Mouse (Mus musculus): ENCODE measurements around the gene Il4.
A peak's percentile ranks its signal among the peaks of the same experiment; 100 is the strongest.

Gene Il4

DNA sequence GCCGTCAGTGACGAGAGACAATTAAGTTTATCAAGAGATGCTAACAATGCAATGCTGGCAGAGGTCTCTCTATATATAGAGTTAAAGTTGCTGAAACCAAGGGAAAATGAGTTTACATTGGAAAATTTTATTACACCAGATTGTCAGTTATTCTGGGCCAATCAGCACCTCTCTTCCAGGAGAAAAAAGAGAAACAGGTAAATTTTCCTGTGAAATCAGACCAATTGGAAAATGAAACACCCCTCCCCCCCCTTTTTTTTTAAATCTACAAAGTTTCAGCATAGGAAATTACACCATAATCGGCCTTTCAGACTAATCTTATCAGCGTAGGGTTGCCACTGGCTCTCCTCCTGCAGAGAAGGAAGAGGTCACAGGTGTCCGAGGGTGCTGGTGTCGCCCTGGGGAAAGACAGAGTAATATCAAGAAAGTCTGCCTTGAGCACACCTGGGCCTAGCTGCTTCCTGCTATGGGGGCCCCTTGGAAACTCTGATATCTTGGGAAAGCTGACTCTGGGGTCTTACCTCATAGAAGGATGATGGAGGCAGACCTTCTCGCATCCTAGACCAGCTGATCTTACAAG, at the start of gene Il4:
Il4 (minus strand) TSS at position 51 of the 580 bp plus-strand sequence.
- DNase-seq = no peak

DNA sequence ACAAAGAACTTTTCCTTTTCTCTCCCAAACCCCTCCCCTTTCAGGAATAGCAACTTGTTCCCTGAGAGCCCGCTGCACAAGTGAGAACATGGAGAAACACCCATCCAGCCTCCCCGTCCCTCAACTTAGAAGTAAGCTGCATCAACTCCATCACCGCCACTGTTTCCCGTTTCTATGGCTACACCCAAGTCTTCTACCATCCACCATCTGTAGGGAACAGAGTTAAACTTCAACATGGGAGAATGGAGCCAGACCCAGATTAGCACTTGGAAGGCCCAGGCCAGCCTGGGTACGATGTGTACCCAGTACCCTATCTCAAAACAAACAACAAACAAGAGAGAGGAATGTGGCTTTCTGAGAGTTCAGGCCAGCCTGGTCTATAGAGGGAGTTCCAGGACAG, 45.6 kb upstream of the Il4 start:
- DNase-seq = no peak

DNA sequence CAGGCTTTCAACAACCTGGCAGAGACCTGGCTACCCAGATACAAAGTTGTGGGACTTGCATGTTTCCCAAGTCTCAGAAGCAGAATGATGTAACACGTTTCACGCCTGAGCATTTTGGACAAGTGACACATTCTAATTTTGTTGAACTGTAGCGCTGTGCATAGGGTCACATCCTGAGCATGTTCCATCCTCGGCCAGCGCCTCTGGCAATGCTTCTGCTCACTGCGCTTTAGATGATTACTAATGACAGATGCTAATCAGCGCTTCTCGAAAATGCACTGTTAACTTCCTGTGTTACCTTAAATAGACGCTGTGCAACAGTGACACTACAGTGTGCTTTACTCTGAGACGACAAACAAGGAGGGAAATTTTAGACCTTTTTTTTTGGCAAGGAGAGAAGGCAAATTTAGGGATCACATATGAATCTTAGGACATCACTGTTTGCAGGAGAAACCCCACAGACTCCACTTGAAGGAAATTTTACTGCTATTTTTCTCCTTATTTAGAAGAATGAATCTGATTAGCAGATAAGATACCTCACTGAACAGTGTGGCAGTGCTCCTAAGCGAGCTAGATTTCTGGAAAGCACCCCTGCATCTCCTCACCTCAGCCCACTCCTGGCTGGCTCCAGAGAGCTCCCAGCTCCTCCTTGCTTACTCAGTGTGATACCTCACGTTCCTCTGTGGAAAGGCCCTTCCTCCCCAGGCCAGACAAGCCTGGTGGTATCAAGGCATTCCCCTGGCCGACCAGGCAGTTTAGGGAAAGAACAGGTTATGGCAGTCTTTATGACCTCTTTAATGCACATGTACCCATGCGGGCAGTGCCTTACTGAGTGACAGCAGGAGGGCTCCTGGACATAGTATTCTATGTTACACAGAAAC, 44.6 kb upstream of the Il4 start:
- DNase-seq = no peak

DNA sequence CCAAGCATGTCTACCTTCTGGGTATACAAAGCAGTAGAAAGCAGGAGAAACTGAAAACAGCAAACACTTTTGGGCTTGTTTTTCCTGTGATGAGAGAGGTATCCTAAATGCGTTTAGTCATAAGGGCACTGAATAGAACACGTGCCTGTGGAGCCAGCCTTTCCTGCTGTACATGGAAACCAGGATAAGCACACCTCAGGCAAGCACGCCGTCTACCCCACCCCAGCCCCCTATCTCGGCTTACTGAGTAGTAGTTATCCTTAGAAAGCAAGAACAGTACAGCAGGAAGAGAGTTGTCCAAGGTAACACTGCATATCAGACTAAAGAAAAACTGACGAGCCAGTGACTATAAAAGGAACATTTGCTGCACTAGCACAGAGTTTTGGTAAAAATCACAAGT, 39.4 kb upstream of the Il4 start:
- no peak for DNase-seq

DNA sequence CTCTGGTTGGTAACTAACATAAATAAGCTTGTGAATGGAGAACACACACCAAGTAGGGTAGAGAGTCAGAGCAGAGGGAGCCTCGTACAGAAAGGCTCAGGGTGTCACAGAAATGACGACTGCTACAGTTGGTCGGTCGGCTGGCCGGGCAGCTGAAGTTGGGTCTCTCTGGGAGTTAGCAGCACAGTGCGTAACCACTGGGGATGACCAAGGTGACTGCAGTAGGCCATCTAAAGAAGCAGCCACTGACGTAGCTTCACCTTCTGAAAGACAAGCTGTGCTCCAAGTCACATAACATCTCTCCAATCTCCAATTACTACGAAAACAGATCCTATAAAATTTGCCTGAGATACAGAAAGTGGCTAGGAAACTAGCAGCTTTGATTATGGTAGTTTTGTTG, 38.9 kb upstream of the Il4 start:
- DNase-seq = no peak

DNA sequence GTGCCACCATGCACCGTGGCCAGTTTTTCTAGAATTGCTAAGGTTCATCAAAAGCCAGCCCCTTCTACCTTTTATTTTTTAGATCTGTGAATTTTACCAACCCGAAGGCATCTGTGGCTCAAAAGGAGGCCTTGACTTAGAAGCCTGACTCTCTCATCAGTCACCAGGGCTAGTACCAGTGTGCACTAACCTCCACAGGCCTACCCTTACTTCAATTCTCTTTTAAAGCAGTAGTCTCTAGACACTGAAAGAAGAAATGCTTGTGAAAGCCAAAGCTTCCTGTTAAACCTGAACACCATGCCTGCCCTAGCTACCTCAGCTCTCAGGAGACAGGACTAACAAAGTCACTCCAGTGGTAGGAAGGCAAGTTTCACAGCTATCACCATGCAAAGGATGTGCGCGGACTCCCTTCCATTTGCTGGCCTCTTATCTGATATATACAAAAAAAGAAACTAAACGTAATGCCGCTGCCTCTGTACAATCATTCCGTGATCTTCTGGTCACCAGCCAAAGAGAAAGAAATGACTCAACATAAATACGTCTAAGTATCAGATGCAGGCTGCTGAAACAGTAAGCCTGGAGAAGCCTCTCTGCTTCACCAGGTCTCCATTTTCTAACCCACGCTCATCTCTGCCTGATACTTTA, 38.2 kb upstream of the Il4 start:
- DNase-seq = no peak

DNA sequence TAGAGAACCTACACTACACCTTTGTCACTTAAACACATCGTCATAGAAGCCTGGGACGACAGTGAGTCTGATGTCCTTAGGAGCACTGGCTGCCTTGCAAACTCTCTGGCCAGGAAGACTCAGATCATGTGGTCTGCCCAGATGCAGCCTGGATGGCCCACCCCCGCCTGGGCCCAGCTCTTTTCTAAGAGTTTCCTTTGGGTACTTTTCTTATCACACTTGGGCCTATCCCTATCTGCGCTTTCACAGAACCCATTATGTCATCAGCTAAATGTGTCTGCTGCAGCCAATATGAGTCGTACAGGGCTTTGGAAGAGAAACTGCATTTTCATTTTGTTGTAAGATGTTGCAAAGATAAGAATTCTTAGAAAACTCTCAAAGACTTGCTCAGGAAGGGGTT, 36.6 kb upstream of the Il4 start:
- DNase-seq = no peak

DNA sequence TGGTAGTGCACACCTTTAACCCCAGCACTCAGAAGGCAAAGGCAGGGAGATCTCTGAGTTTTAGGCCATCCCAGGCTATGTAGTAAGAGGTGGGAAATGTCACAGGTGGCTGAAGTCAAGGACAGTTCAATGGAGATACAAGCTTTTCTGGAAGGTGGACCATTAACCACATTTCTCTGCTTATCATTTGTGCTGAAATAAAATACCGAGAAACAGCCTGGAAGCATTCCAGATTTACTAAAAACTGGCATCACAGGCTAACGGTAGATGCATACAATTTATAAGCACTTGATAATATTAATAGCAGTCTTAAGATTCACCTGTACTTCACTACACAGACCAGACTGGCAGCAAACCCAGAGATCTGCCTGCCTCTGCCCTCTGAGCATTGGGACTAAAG, 34.0 kb upstream of the Il4 start:
- no peak for DNase-seq

DNA sequence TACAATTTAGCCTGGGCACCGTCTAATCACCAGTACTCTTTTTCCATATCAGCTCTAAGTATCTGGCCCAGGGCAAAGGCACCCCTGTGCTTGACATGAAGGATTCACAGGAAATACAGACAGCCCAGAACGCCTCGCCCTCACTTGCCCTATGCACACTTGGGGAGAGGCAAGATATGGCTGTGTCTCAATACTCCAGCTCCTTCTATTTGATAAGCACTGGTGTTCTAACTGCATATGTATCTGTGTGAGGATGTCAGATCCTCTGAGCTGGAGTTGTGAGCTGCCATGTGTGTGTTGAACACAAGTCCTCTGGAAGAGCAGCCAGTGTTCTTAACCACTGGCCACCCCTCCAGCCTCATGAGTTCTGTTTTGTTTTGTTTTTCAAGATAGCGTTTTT, 33.0 kb upstream of the Il4 start:
- no peak for DNase-seq

DNA sequence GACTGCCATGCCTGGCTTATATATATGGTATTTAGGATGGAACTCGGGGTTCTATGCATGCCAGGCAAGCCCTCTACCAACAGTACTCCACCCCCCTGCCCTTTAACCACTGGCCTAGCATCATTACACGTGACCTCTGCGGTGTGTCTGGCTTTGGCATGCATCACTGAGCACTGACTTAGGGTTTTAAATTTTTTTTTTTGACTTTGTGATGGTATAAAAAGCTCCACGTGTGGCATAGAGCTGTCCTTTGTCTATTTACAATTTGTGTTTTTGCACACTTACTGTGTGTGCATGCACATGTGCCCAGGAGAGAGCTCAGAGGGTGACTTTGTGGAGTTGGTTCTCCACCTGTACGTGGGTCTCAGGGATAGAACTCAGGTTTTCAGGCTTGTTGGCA, 25.5 kb upstream of the Il4 start:
- DNase-seq = no peak

DNA sequence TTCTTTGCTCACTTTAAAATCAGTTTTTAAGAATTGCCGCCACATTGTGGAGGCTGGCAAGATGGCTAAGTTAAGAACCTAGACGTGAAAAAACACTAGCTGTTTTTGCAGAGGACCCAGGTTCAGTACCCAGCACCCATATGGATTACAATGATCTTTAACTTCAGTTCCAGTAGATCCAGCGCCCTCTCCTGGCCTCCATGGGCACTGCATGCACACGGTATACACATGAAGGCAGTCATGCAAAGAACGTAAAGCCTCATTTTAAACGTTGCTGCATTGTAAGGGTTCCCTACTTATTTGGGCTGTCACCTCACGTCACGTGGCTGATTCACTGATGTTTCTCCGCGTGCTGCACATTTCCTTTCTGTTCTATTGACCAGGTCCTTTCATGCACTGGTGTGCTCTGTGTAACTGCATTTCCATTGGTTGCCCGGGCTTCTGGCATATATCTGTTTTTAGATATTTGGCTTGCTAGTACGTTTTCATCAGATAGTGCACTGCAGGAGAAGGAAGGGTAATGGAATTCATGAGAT, 24.3 kb upstream of the Il4 start:
- DNase-seq = no peak

DNA sequence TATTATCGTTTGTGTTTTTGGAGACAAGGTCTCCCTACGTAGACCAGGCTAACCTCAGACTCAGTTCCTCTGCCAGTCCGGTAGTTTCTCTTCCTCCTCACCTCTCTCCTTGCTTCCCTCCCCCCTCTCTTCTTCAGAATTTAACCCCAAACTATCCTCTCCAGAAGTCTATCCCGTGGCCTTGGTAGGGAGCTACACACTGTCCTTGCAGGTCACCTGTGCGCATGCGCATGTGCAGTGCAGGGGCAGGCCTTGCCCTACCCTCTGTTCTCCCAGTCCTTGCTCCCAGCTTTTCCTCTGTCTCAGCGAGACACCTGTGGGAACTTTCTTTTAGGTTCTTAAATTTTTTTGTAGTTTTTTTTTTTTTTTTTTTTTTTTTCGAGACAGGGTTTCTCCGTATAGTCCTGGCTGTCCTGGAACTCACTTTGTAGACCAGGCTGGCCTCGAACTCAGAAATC, 19.4 kb upstream of the Il4 start:
- no peak for DNase-seq

DNA sequence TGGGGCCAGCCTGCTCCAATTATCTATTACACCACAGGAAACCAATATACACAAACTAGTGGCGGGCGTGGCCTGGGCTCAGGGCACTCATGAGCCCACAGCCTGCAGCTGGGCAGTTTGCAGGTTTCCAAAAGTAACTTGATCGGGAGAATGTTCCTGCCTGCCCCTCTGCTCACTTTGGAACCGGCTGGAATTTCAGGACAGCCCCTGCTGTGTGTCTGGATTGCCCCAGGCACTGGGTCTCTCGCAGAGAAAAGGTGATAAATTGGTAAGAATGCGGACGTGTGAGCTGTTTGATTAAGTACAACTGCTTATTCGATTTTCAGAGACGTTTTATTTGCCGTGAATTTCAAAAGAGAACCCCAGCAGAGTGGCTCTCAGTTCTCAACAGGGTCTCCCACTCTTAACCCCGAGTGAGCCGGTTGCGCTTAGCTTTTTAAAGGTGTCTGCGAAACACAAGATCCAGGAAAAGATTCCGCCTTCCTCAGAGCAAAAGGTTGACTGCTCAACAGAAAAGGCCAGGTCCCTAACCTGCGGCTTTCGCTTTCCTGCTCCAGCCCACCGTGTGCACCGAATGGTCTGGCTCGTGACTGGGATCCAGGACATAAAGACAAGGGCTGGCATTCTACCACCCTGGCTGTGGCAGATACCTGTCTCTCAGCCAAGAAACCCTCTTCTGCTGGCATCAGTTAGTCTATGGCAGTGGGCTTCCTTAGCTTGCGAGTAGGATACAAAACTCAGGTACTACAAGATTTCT, 18.8 kb upstream of the Il4 start:
- no peak for DNase-seq

DNA sequence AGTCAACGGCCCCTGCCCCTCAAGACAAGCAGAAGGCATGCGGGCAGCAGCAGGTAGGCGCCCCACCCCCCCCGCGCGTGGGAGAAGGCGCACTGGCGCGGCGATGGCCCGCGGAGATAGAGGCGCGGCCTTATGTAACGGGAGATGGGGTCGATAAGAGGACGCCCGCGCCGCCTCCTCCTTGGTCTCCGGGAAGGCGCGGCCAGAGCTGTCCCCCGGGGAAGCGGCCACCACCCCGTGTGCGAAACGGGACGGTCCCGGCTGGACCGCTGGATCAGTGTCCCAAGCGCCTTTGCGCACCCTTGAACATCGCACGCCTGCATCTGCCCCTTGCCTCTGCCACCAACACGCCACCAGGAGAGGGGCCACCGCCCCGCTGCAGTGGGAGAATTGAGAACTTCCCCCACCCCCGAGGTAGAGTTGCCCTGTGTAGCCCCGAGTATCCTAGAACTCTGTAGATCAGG, 17.7 kb upstream of the Il4 start:
- DNase-seq = peak; percentile 23

DNA sequence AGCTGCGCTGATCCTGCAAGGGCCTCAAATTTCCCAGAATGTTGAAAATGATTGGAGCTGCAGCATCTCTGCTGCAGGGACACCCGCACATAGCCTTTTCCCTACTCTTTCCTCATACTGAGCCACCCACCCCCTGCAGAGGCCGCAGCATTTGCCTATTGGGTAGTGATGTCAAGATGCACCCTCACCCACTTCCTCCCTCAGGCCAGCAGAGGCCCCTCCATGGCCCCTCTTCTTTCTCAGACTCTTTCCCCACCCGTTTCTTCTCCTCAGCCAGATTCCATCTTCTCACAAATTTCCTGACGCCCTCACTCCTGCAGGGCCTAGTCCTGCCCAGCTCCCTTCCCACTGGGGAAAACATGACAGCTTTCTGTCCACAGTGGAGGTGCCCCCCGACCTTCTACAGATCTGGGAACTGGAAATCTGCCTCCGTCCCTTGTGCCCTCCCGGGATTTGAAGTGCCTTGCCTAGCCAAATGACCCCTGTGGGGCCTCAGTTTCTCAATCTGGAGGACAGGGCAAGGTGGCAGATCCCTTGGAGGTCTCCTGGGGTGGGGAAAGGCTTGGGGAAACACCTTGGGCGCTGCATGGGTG, 17.2 kb upstream of the Il4 start:
- DNase-seq = no peak

DNA sequence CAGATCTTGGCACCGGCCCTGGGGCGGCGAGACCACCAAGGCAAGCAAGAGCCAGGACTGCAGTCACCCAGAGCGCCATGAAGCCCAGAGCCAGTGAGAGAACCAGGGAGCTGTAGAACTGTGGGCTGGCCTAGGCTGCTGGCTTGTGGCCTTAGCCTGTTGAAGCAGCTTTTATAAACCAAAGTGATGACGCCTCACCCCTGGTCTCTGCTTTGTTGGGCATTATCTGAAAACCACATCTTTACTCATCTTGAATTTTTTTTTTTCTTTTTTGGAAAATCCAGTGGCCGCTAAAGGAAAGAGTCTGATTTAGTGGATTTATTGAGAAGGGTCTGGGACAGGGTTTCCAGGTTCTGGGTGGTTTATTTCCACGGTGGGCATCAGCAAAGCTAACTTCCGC, 16.1 kb upstream of the Il4 start, which contains the start of gene Il13:
Il13 (minus strand) TSS at position 147 of the 400 bp plus-strand sequence.
- no peak for DNase-seq

DNA sequence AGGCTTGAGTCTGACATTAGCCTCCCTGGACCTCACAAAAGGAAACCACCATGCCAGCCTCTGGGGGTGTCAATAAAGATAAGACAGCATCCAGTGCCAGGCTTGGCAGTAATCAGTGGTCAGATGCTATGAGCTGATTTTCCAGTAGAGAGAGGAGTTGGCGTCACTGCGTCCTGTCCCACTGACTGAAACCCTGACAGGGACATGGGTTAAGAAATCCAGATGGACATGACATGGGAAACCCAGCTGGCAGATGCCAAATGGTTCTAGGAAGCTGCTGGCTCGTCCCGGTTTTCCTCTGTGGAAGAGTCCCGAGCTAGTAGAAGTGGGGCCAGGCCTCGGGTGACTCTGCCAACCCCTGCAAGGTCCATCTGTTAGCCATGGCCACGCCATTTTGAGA, 15.2 kb upstream of the Il4 start:
- DNase-seq = no peak

DNA sequence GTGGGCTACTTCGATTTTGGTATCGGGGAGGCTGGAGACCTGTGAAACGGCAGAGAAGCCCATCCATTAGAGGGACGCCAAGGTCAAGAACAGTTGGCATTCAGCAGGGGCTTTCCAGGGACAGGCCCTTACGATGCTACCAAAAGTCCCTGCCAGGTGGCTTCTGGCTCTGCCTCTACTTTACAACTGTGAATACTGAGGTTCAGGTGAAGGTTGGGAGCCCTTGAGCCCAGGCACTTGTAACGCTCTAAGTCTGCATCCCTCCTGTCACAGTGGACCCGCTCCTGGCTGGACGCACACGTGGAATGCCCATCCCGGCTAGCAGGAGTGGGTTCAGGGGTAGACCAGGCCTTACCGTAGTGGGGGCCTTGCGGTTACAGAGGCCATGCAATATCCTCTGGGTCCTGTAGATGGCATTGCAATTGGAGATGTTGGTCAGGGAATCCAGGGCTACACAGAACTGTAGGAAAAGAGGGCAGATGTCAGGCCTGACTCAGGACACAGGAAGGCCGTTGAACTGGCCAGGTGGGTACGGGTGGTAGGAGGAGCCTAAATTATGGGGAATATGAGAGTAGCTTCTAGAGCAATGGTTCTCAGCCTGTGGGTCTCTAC, 13.8 kb upstream of the Il4 start:
- no peak for DNase-seq

DNA sequence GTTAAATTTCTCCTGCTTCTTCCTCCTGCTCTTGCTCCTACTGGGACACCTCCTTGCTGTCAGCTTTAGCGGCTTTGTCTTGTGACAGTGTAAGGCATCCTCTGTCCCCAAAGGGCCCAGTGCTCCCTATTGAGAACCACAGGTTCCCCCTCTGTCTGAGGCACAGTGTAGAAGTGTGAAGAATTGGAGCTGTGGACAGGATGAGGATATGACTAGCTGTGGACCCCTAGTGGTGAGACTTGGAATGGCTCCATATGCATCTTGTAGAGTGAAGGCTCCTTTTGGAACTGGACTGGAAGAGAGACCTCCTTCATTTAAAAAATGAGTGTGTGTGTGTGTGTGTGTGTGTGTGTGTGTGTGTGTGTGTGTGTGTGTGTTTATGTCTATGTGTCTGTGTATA, 9.4 kb upstream of the Il4 start:
- peak; percentile 76 for DNase-seq

DNA sequence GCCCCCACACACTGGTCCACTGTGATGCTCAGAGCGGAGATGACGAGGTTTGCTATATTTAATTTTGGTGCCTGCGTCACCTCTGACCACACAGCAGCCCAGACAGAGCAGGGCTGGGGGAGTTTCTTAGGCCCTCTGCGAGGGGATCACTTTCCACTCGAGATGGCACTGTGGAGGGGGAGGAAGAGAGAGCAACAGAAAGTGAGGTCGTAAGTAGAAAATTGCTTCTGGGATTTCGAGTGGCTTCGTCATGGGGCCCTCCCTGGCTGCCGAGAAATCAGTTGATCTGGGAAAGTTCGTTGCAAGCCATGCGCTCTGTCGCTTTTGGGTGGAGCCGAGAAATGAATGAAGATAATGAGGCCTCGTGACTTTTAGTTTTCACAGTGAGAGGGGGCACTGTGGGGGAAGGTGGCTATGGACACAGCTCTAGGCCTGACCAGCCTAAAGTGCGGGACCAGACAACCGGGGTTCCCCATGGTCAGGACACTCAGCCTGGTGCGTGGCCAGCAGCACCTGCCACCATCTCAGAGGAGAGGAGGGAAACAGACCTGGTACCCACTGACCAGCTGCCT, 8.4 kb upstream of the Il4 start:
- no peak for DNase-seq

DNA sequence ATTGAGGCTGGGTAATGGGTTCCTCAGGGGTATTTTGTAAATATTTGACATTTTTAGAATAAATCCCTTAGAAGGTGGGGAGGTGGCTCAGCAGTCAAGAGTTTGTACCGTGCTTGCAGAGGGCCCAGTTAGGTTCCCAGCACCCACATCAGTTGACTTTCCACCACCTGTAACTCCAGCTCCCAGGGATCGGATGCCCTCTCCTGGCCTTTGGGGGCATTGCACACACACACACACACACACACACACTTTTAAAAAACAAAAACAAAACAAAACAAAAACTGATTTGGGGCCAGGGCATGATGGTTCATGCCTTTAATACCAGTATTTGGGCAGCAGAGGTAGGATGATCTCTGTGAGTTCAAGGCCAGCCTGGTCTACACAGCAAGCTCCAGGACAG, 5.7 kb upstream of the Il4 start:
- no peak for DNase-seq

DNA sequence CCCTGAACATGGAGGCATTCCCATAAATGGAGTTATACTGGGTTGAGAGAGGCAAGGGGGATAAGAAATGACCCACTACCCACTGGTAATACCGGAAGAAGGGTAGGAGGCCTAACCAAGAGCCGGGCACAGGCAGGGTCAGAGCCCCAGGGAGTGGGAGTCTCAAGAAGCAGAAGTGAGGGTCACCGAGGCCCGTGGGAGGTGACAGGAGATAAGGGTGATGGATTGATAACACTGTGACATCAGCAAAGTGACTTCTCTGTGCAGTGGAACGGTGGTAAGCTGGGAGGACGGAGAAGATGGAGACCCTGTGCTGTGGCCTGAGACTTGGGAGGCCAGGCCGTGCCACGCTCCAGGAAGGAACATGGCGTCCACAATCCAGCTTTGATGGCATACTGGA, 5.1 kb upstream of the Il4 start:
- no peak for DNase-seq

Data from thymus, postnatal 14 days (tissue).